Mouse (Mus musculus) layer of hippocampus, postnatal 36 days (tissue): Measurements from ENCODE around the gene Lrp2bp. TPM values are rescaled to one million over a fixed set of nuclear protein-coding genes. Genes with fewer than 3 reads are reported as not detected.

Experiments
- DNase-seq, 2 experiments: peaks; one replicate each; pipeline ENCODE4 v3.0.0; 2022
- total RNA-seq, 2 experiments: library from RNA; stranded (reverse); gene quantifications; 2 replicates each; pipeline ENCODE4 v1.2.3; 2021

Lrp2bp gene
- total RNA-seq, 2 experiments from 2014 or later, result 0.42 to 0.53 TPM

DNA sequence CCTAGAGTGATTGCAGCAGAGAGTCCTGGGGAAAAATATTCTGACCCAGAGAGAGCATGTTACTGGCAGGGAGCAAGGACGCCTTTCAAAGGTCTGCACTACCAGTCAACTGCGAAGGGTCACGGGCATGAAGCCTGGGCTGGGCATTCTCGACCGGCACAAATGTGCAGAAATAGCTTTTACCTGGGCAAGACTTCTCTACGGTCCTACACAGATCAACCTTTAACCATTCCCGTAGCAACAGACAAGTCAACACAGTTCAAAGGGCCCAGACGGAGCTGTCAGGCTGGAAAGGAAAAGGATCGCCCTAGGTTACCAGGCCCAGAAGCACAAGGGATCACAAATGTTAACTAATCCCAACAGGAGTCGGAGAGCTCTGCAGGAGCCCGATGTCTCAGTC lies 37.1 kb downstream of the Lrp2bp start:
- no peak for DNase-seq

DNA sequence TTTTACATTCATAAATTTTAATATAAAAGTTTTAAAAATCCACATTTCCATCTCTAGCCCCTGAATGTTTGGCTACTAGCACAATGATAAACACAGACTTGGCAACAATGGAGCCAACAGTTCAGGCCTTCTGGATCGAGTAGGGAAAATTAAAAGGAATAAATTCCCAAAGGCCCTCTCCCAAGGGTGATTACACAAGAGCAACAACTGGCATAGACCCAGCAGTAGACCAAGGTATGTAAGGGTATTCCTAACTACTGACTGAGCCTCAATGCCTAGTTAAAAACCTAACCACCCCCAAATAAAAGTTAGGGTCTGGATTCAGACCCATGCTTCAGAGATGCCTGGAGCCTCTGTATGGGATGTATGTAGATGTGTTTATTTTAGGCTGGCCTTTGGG lies 40.6 kb downstream of the Lrp2bp start:
- no peak for DNase-seq

DNA sequence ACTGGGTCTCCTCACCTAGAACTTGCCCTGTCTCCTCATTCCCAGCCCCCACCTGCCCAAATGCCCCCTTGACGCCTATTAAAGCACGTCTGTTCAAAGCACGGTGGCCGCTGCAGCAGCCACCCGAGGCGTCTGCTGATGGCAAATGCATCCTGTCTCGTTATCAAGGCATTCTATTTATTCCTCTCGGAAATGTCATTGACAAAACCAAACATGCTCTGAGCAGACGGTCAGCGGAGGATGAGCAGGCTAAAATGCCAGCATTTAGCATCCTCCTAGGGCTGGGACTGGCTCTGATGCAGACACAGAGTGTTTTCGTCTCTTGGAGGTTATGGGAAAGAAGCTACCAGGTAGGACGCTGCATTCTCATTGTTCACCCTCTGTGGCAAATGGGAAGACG lies 41.2 kb downstream of the Lrp2bp start:
- peak; percentile 24 to 26 for DNase-seq

DNA sequence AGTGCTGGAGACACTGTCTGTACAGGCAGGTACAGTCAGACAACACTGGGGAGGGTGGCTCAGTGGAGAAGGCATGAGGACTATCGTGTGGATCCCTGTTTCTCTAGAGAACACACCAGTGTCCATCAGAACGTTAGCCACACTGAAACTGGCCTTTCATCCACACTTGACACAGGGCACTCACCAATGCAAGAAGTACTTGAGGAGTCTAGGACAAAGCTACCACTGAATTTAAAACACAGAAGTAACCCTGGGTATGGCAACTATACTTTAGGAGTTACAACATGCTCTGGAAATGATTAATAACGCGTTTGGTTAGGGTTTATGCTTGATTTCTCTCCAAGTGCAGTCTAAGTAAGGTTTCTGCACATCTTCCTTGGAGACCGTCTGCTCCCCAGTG lies 73.7 kb downstream of the Lrp2bp start:
- DNase-seq, result no peak

DNA sequence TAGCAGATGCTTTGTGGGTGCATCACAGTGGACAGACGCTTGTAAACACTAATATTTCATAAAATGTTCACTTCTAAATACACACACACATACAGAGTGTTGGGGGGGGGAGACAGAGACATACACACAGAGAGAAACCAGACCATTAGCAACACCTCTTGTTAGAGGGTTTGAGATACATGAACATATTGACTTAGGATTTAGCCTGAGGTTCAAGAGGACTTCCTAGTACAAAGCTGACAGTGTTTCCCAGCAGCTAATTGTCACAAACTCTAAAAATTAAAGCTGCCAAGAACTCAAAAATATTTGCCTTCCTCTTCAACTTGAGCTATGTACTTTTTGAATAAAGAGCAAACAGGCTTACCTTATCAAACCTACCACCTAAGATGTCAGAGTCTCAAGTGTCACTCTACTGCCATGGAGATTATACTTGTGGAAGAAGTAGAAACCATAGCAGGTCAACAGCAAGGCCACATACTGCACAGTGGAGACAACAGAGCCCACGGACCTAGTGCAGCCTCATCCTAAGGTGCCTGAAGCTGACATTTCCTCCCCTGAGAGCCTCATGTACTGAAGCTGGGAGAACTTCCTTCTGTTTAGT lies 74.5 kb downstream of the Lrp2bp start:
- no peak for DNase-seq

DNA sequence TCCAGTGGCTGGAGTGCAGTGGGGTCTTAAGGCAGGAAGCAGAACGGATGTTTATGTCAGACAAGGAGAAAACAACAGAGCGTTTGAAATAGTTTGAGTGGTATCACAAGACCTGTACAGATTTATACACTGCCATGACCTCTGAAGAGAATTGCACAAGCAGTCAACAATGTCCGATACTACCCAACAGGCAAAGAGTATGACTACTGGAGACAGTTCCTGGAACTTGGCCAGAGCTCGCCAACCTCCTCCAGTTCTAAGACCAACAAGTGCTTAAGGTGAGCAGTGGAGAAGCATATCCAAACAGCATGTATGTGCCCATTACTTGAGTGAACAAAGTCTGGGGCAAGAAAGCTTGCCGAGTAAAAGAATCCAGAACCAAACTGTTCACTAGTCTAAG lies 76.1 kb downstream of the Lrp2bp start:
- no peak for DNase-seq

DNA sequence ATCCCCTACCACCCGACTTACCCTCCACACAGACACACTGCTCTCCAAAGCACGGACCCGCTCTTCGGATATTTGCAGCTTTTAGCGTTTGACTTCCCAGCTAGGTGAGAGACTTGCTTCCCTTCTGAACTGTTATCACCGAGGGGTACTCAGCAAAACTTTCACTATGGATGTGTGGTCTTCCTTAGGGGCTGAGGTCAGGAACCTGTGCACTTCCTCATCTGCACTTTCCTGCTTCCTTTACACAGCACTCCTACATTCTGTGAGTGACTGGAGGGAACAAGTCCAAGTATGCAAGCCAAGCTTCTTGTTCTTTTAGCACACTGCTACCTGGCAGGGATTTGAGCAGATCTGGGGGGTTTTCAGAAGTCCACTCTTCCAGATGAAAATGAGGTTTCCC lies 79.8 kb downstream of the Lrp2bp start:
- DNase-seq, result no peak

Other genes starting within 250 kb of the Lrp2bp start
- 1 to 10 TPM; 1.1 to 1.4 TPM for gene Pdlim3, start 113.8 kb upstream of the Lrp2bp start, total RNA-seq
- under 1 TPM; 0.56 to 0.92 TPM for gene Ccdc110, start 64.7 kb upstream of the Lrp2bp start, total RNA-seq
- gene 1700029J07Rik, start 24.1 kb upstream of the Lrp2bp start, total RNA-seq, result 1 to 10 TPM; 2.6 to 3.8 TPM
- gene Ufsp2, start 23.8 kb upstream of the Lrp2bp start, total RNA-seq, result 10 to 100 TPM; 48.8 to 49.1 TPM
- 1 to 10 TPM; 6.6 to 7.2 TPM for gene Ankrd37, start 6.4 kb downstream of the Lrp2bp start, total RNA-seq
- gene Cfap97, start 152.5 kb downstream of the Lrp2bp start, total RNA-seq, result 10 to 100 TPM; 23.8 to 24.6 TPM
- 10 to 100 TPM; 44.4 to 45.6 TPM for gene Snx25, start 152.9 kb downstream of the Lrp2bp start, total RNA-seq
- 100 to 1,000 TPM; 537 to 580 TPM for gene Slc25a4, start 212.0 kb downstream of the Lrp2bp start, total RNA-seq